Mouse (Mus musculus) C2C12 (cell line): ENCODE results near the gene Phactr1.

ENCODE experiments used
- CEBPB ChIP-seq: IDR thresholded peaks from one replicate; pipeline ENCODE4 v1.6.1; 2011; ENCODE audit warnings: low read depth, mild to moderate bottlenecking, control low read depth, moderate library complexity
- CTCF ChIP-seq: IDR thresholded peaks from one replicate; pipeline ENCODE4 v1.5.1; 2011; ENCODE audit not compliant: control insufficient read depth, insufficient read depth, insufficient read length
- MAX ChIP-seq: IDR thresholded peaks from one replicate; pipeline ENCODE4 v1.6.1; 2011; ENCODE audit warnings: mild to moderate bottlenecking, control low read depth
- MYOD1 ChIP-seq: IDR thresholded peaks from one replicate; pipeline ENCODE4 v1.6.1; 2011; ENCODE audit warnings: low read depth; ENCODE audit not compliant: control insufficient read depth, insufficient read length
- MYOG ChIP-seq: IDR thresholded peaks from one replicate; pipeline ENCODE4 v1.6.1; 2011; ENCODE audit not compliant: control insufficient read depth, insufficient read length; ENCODE audit errors: extremely low read depth
- USF1 ChIP-seq: IDR thresholded peaks from one replicate; pipeline ENCODE4 v1.6.1; 2011; ENCODE audit warnings: low read depth, mild to moderate bottlenecking, control low read depth, moderate library complexity

DNA sequence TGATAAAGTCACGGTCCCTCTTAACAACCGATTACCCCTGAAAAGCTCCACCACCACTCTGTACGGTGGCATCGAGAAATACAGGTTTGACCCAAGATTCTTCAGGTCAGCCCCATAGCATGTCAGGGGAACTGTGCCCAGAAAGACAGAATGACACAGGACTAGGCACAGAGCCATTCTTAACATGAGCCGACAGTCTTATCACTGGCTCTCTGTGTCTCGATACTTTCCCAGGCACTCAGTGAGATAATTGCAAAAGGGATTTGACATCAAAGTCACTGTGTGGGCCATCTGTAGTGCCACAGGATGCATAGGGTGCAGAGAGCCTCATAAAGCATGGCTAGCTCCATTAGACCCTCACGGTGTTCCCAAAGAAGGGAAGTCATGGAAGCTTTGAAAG, 453.0 kb downstream of the Phactr1 start:
- no peak for TF ChIP-seq CTCF
- no peak for TF ChIP-seq USF1
- no peak for TF ChIP-seq MYOG
- TF ChIP-seq MAX = no peak
- TF ChIP-seq MYOD1 = no peak
- TF ChIP-seq CEBPB = no peak
